Mouse (Mus musculus): ENCODE results near the gene Marc1.

Gene Marc1

GRCm38 (mm10) chr1:184824439-184824851, 13.3 kb upstream of the Marc1 start:
- in situ Hi-C loops (cut with MboI, MseI), result loop anchor here in 1 of 2 experiments (10.0 kb wide), 1 partner anchor 1630 kb away; no protein-coding TSS in a partner anchor

GRCm38 (mm10) chr1:184822678-184823077, 11.6 kb upstream of the Marc1 start:
- in situ Hi-C loops (cut with MboI, MseI), result loop anchor here in 1 of 2 experiments (10.0 kb wide), 1 partner anchor 1632 kb away; no protein-coding TSS in a partner anchor

- in situ Hi-C loops (cut with MboI, MseI), result no loop called here
Measured at GRCm38 (mm10) chr1:184817768-184818167, 6.7 kb upstream of the Marc1 start.

GRCm38 (mm10) chr1:184811716-184812250, 670 bp upstream of the Marc1 start:
- in situ Hi-C loops (cut with MboI, MseI), result no loop called here

GRCm38 (mm10) chr1:184809578-184810001, 1.5 kb downstream of the Marc1 start:
- in situ Hi-C loops (cut with MboI, MseI), result no loop called here

- in situ Hi-C loops (cut with MboI, MseI), result no loop called here
Measured at GRCm38 (mm10) chr1:184808418-184809012, 2.6 kb downstream of the Marc1 start.

- in situ Hi-C loops (cut with MboI, MseI), result no loop called here
Measured at GRCm38 (mm10) chr1:184807627-184808417, 3.3 kb downstream of the Marc1 start.

GRCm38 (mm10) chr1:184807123-184807522, 4.0 kb downstream of the Marc1 start:
- in situ Hi-C loops (cut with MboI, MseI), result no loop called here

- in situ Hi-C loops (cut with MboI, MseI), result no loop called here
Measured at GRCm38 (mm10) chr1:184805749-184806148, 5.4 kb downstream of the Marc1 start.

GRCm38 (mm10) chr1:184793163-184793876, 17.8 kb downstream of the Marc1 start:
- in situ Hi-C loops (cut with MboI, MseI), result no loop called here

- in situ Hi-C loops (cut with MboI, MseI), result no loop called here
Measured at GRCm38 (mm10) chr1:184791109-184791508, 20.0 kb downstream of the Marc1 start.

- in situ Hi-C loops (cut with MboI, MseI), result no loop called here
Measured at GRCm38 (mm10) chr1:184786376-184787151, 24.5 kb downstream of the Marc1 start.

- in situ Hi-C loops (cut with MboI, MseI), result no loop called here
Measured at GRCm38 (mm10) chr1:184783641-184784040, 27.5 kb downstream of the Marc1 start.

- in situ Hi-C loops (cut with MboI, MseI), result no loop called here
Measured at GRCm38 (mm10) chr1:184782161-184782513, 29.0 kb downstream of the Marc1 start.

GRCm38 (mm10) chr1:184781286-184782160, 29.6 kb downstream of the Marc1 start:
- in situ Hi-C loops (cut with MboI, MseI), result no loop called here

- in situ Hi-C loops (cut with MboI, MseI), result no loop called here
Measured at GRCm38 (mm10) chr1:184778157-184778556, 33.0 kb downstream of the Marc1 start.

GRCm38 (mm10) chr1:184777061-184777795, 33.9 kb downstream of the Marc1 start:
- in situ Hi-C loops (cut with MboI, MseI), result no loop called here

- in situ Hi-C loops (cut with MboI, MseI), result no loop called here
Measured at GRCm38 (mm10) chr1:184775289-184775688, 35.8 kb downstream of the Marc1 start.

- in situ Hi-C loops (cut with MboI, MseI), result no loop called here
Measured at GRCm38 (mm10) chr1:184771891-184772249, 39.2 kb downstream of the Marc1 start.

All from T-helper 17 cell (primary cell).